Mouse (Mus musculus): ENCODE measurements at regions not wholly inside any gene's neighbourhood (a gene's known extent, or its start where the extent isn't known, plus 50 kb on each side); places are given as distances from the start of the nearest gene placed in this dataset.

GRCm38 (mm10) chr6:133963264-133963663 lies 72.2 kb upstream of the Etv6 start:
- no peak for TF ChIP-seq CTCF (IDR thresholded peaks at IDR 0.05; ENCODE audit: low read depth)
- no peak for TF ChIP-seq EP300 (optimal IDR thresholded peaks at IDR 0.05)

Data from stomach, postnatal 0 days (tissue).